Mouse (Mus musculus) urinary bladder, adult 2 months (tissue): ENCODE results near the gene Nmnat1. TPM values are rescaled to one million over a fixed set of nuclear protein-coding genes. Genes with fewer than 3 reads are reported as not detected.

Source experiments
- DNase-seq: peaks from one replicate; pipeline ENCODE4 v3.0.0; 2022; ENCODE audit warnings: low spot score
- polyA plus RNA-seq: library from polyadenylated mRNA; depleted of rRNA; stranded (reverse); fragments of >200 nt; gene quantifications from 2 replicates; pipeline ENCODE4 v1.2.3, GENCODE M21; 2012; rRNA removed

The Nmnat1 gene
- polyA plus RNA-seq: 11.6 and 11.8 TPM in 2 replicates

DNA sequence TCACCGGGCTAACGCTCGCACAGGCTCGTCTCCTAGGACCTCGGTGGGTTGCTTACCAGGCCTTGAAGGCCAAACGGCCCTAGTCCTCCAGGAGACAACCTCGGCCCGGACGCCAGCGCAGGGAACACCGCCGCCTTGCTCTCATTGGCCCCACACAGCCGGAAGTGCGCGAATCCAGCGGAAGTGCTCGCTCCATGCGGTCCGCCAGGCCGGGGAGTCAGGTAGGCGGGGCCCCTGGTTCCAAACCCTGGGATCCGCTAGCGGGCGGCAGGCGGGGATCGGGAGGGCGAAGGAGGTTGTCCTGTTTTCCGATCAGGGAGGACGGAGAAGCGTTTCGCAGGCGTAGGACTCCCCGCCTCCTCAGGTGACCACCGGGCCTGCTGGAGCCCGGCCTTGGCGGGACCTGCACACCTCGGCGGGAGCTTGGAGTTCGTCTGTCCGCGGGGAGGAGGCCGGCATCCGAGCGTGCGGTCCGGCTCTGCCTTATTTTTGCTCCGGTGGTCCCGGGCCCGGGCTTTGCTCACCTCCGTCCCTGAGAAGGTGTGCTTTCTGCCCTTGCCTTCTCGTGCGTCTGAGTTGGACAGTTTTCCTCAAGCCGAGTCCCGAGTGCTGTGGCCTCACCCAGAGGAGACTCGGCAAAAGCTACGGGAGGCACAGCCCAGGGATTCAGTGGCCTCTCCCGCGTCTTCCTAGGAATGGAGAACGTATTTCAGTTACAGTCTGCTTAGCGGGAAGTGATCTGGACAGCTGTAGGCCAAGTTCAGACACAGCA is at the start of gene Nmnat1, which contains the start of gene Lzic:
Nmnat1 (minus strand) TSS at position 150 of the 772 bp plus-strand sequence.
Lzic (plus strand) TSS at position 177 of the 772 bp plus-strand sequence.
- peak; percentile 82 for DNase-seq

DNA sequence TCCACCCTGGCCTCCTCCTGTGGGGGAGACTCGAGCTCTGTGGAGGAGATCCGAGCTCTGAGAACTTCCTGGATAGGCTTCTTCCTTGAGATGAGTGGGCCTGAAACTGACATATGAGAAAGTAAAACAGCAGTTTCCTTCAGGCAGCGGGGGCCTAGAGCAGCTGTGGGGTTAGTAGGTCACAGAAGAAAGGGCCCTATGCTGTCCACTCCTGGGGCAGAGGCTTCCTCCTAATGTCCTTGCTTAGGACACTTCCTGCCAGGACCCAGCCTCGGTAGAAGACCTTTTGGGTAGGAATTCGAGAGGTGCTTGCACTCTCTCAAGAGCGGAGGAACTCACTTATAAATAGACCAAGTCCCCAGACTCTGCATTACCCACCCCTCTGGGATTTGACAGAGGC is 44.7 kb upstream of the Nmnat1 start:
- DNase-seq: no peak

DNA sequence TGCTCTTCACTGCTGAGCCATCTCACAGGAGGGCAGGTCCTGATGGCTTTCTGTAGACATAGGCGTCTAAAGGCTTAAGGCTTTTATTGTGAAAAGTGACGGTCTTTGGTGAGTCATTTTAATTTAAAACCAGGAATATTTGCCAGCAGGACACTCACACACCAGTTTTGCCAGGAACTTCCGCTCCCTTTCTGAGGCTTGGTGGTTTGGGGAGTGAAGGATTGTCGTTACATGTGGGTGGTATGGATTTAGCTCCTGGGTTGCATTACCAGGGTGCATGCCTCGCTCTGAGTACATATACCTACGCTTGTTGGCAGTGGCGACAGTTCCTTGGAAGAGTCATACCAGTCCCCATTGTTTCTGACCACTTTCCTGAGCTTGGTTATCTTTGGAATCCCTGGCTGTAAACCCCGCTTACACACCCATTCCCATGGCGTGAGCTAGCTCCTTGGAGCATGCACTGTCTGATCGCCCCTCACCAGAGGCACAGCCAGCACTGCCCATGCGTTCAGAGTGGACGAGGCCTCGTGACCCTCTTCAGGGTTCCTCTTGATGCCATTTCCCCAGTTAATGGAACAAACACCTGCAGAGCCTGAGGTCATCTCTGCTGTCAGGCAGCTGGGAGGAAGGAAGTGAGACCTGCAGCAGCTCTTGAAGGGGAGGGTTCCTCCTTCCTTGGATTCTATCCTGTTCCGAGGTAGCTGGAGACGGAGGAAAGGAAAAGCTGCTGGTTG is 42.8 kb upstream of the Nmnat1 start:
- no peak for DNase-seq

DNA sequence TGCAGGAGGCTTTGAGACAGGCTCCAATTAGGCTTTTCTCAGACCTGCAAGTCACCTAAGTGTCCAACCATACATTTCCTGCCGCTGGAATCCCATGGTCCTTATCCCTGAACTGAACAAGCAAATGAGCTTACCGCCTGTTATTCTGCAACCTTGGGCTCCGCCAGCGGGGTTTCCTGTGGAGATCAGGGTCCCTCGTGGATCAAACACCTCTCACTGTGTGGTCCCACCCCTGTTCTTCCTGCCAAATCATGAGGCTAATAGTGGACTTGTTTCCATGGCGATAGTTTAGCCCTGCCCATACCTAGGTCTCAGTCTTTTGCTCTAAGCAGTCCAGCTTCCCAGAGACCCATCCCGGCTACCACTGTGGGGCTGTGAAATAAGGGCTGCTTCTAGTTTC is 41.3 kb upstream of the Nmnat1 start:
- no peak for DNase-seq

DNA sequence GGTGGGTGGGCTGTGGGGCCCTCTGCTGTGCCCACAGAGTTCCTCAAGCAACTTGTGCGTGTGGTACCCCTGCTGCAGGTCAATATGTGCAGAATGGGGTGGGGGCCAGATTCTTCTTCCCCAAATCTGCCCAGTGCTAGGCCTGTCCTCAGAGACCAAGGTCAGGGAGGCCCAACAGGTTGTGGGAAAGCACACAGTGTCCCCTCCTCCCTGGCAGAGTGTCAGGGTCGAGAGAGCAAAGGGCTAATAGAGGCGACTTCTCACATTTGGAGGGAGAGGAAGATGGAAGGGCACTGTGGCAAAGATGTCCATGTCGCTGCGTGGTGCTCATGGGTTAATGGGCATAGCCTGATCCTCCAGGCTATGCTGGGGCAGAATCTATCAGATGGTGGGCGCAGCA is 40.8 kb upstream of the Nmnat1 start:
- no peak for DNase-seq

DNA sequence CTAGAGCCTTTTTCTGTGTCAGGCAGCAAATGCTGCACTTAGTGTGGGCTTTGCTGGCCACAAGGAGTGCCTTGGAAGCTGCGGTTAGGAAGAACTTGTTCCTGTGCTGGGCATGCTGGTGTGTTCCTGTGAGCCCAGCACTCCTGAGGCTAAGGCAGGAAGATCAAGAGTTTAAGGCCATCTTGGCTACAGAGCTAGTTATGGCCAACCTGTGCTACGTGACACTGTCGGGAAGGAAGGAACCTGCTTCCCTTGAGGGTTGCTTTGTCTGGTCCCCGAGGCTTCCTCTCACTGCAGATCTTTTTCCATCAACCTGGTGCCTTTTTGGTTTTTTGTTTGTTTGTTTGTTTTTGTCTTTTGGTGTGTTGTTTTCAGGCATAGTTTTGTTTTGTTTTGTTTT is 40.2 kb upstream of the Nmnat1 start:
- DNase-seq: no peak

DNA sequence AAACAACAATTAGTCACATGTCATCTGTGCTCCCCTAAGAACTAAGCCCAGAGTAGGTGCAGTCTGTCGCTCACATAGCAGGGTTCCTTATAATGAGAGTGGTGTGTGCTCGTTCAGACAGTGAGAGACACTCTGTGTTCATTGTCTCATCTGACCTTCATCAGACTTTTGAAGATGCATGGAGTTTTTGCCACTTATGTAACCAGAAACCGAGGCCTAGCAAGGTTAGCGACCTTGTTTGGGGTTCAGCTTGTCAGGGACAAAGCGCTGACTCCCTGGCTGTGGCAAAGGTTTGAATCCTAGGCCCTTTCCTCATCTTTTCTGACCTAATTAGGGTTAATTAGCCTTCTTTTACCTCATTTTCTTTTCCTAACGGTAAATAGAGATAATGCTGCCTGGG is 39.0 kb upstream of the Nmnat1 start:
- DNase-seq: no peak

DNA sequence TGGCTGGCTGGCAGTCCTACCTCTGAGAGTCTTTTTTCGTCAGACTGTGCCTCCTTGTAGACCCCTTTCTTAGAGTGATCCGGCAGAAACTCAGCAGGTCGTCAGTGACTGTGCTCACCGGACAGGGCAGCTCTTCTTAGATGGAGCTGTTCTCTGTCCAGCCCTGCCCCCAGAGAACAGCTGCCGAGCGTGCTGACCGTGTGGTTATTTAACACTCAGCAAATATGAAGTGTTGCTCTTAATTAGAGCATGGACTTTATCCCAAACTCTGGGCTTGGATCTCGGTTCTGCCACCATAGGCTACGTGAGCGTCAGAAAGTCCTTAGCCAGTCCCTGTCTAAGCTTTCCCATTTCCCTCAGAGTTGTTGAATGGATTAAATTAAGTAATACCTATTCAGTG is 36.3 kb upstream of the Nmnat1 start:
- DNase-seq: no peak

DNA sequence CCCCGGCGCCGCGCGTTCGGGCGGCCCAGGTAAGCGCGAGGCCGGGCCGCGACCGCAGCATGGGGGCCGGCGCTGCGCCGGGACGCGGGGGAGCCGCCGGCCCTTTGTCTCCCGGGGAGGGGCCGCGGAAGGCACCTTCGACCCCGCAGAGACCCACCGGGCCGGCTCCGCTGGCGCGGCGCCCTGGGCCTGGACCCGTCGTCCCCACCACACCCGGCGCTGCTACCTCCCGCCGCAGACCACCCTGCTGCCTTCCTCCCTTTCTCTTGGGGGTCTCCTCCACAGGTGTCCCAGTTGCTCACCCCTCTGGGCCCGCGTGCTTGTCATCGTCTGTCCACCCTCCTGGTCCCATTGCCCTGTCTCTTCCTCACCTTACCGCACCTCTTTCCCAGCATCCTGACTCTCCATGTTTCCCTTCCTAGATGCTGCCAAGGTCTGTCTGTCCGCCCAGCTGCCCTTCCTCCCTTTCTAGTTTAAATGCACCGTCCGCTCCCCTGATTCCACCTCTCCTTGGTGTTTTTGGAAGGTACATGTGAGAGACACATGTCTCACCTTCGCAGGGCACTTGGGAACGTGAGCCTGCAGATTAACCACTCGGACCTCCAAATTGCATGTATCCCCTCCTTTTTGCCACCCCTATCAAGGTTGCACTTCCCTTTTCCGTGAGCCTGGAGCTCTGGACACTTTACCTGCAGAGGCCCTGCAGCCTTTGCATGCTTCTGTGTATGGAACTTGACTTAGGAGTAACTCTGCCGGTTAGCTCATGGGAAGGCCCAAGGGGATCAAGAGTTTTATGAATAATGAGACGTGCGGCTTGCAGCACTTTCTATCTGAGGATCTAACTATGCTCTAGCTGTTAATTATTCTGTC is 33.6 kb upstream of the Nmnat1 start:
- no peak for DNase-seq

DNA sequence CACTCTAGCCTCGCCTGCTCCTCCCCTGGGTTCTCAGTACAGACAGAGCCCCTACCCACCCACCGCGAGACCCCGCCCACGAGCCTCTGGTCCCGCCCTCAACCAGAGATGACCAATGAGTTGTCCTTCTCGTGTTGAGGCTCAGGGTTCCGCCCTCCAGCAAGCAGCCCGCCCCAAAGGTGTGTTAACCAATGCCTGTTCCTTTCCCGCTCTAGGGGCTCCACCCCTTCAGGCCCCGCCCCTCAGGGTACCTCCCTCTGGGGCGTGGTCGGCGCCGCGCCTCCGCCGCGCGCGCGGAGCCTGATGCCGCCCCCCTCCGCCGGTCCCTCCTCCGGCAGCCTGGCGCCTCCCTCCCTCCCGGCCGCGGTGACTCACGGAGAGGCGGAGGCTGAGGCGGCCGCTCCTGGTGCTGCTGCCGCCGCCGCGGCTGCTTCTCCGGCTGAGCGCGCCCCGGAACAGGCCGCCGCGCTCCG is 32.9 kb upstream of the Nmnat1 start, which contains the start of gene Ctnnbip1:
Ctnnbip1 (plus strand) TSS at position 369 of the 473 bp plus-strand sequence.
- peak; percentile 92 for DNase-seq

DNA sequence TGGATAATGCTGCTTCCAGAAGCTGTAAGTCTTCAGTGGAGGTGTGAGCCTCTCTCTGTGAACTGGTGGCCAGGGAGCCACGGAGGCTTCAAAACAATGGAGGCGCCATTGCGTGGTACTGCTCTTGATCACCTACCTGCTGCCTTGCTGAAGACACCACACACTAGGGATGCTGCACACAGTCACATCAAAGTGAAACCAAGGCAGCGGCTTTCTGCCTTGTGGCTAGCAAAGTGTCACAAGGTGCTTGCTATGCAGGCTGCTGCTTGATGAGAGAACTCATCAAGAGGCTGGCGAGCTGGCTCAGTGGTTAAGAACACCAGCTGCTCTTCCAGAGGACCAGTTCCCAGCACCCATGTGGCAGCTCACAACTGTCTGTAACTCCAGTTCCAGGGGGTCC is 30.7 kb upstream of the Nmnat1 start:
- no peak for DNase-seq

DNA sequence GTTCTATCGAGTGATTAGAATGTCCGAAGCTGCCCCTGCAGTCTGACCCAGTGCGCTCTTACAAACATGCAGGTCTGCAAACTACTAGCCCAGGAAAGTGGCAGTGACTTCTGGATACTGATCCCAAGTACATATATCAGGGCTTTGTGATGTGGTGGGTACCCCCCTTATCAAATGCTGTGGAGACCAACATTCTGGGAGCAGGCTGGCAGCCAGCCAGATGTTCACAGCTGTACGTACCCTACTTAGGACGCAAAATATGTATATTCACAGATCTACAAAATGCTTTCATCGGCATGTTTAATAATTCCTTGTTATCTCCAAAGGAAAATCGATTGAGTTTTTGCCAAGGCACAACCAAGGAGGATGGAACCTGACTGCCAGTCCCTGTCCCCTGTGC is 27.1 kb upstream of the Nmnat1 start:
- no peak for DNase-seq

DNA sequence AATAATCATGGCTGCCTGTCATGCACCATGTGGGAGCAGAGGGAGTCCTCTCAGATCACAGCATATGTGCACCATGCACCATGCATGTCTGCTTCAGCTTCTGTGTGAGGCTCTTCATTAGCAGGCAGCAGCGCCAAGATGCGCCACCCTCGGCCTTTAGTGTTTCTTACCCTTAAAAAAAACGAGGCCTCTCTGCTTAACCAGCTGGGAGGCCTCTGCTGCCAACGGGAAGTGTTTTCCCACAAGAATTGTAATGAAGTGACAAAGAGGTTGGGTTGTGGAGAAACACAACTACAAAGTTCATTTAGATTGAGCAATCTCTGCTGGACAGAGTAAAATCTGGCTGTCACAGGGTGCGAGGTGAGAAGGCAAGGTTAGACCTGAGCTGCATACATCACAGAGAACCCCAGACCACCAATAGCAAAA is 26.2 kb upstream of the Nmnat1 start:
- DNase-seq: no peak

DNA sequence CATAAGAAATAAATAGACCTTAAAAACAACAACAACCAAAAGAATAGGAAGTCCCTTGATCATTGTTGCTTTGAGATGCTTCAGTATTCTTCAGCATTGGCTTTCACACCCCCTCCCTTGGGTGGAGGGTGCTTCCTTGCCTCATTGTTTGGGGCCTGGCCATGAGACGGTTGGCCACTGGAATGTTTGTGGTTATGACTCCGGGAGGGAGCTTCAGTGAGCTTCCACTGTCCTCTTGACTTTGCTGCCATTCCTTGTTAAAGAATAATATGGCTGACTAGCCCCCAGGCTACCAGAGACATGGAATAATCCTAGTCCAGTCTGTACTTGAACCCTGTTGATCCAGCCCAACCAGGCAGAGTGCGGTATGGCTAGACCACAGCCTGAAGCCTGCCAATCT is 21.9 kb upstream of the Nmnat1 start:
- DNase-seq: no peak

DNA sequence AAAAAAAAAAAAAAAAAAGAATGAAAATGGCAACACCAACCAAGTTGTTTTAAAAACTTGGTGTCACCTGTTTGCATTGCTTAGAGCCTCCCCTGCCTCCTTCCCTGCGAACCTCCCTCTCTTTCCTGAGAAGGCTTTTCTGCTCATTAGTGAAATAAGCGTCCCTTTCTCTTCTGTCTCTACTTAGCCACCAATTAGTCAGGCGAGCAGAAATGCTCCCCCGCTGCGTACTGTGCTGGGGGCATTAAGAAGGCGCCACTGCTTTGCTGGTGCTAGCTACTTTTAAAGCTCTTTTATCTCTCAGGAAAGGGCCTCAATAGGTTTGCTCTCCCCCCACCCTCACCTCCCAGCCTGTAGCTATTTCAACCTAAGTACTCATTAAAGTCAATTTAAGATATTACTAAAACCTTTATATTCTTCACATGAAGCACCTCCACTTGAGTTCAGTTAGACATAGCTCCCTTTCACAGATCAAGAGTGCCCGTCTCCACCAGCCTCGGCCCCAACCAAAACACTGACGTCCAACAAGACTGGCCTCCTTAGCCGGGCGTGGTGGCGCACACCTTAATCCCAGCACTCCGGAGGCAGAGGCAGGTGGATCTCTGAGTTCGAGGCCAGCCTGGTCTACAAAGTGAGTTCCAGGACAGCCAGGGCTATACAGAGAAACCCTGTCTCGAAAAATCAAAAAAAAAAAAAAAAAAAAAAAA is 20.4 kb upstream of the Nmnat1 start:
- DNase-seq: no peak

DNA sequence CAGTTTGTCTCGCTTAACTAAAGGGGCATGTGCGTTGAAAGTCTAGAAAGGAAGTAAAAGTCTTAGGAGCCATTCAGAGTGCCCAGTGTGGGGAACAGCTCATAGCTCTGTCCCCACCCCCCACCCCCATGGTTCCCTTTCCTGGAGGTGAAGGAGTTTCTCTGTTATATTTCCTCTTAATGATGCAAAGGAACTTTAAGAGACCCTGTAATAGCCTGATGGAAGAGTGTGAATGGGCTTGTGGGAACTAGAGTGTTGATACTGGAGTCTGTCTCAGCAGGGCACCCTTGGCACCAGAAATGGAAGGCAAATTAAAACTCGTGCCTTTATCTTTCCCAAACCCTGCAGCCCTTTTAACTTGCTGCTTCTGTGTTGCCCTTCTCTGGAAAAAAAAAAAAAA is 19.9 kb upstream of the Nmnat1 start:
- DNase-seq: no peak

DNA sequence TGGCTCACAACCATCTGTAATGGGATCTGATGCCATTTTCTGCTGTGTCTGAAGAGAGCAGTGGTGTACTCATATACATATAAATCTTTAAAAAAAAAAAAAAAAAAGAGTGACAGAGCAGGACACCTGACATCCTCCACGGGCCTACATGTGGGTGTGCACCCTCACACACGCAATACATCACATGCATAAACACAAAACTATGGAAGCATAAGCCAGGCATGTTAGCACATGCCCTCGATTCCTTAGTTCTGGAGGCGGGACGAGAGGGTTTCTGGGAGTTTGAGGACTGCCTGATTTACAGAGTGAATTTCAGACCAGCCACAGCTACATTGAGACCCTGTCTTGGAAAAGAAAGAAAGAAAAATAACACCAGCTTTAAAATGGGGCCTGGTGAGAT is 19.4 kb upstream of the Nmnat1 start:
- DNase-seq: no peak

DNA sequence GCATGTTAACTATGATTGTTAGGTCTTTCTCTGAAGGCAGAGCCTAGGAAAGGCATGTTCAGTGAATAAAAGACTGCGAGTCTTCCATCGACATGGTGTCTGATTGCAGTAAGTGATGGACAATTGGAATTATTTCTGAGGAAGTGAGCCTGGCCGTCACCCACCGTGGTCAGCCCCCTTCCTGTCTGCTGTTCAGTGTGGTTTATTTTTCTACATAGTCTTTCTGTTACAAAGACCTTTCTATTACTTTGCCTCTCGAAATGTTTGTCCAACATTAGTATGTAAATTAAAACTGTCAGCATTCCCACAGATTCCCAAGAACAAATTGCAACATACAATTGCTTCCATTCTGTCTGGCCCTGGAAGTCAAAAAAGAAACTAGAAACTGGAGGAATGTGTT is 14.8 kb upstream of the Nmnat1 start:
- DNase-seq: no peak

DNA sequence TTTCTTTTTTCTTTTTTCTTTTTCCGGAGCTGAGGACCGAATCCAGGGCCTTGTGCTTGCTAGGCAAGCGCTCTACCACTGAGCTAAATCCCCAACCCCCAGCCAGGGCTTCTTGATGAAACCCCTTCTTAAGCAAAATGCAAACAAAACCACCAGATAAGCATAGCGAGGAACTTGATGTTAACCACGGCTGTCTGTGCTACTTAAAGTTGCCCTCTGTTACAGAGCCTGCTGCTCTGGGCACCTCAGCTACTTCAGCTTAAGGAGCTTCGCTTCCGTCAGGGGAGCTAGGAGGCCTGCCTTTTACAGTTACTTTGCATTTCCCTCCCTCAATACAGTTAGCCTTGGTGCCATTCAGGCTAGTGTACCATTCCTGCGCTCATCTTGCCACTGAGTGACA is 13.9 kb upstream of the Nmnat1 start:
- DNase-seq: no peak

DNA sequence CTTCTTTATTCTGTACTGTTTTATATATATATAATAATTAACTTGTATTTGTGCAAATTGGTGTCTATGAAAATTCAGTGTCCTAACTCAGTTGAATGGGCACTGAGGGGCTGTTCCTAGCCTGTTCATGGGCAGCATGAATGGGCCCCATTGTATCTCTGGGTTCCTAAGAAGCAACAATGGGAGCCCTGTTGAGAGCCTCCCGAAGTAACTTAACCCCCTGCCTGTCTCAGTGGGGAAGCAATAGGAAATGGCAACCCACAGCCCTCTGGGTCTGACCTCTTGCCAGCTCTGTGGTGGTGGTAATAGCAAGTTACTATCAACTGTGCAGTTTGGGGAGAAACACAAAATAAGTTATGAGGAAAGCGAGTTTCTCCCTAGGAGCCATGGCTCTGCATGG is 11.6 kb upstream of the Nmnat1 start:
- DNase-seq: no peak

DNA sequence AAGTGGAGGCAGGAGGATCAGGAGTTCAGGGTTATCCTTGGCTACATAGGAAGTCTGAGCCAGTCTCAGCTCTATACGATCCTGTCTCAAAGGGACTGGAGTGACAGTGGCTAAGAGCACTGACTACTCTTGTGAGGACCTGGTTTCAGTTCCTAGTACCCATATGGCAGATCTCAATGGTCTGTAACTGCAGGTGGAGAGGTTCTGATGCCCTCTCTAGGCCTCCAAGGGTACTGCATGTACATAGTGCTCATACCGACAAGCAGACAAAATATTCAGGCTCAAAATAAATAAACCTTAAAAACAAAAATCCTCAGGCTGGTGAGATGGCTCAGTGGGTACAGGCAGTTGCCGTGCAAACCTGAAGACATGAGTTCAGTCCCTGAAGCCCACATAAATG is 6.1 kb upstream of the Nmnat1 start:
- no peak for DNase-seq
